Mouse (Mus musculus) hindbrain, embryonic 16.5 days (tissue): ENCODE measurements at regions not wholly inside any gene's neighbourhood (a gene's known extent, or its start where the extent isn't known, plus 50 kb on each side); places are given as distances from the start of the nearest gene placed in this dataset.

ENCODE experiments used
- ATAC-seq: fragments of 200-750 bp; cut with Nextera tagmentation; 2 replicates; pipeline ENCODE4 v1.8.0; 2017; ENCODE audit warnings: moderate TSS enrichment, moderate library complexity
- H3K27ac ChIP-seq: fragments of 300-500 bp; sonication (generic); 2 replicates; pipeline ENCODE4 v1.5.1; 2014; ENCODE audit warnings: low read depth, mild to moderate bottlenecking, control low read depth, low read length, moderate library complexity
- H3K27me3 ChIP-seq: fragments of 300-500 bp; sonication (generic); replicated peaks from 2 replicates; pipeline ENCODE4 v1.6.1; 2014; ENCODE audit warnings: low read length; ENCODE audit not compliant: control insufficient read depth, insufficient read depth
- H3K36me3 ChIP-seq: fragments of 300-500 bp; sonication (generic); 2 replicates; pipeline ENCODE4 v1.6.1; 2014; ENCODE audit warnings: mild to moderate bottlenecking, low read length, moderate library complexity, mixed read lengths; ENCODE audit not compliant: control insufficient read depth, insufficient read depth
- H3K4me1 ChIP-seq: fragments of 300-500 bp; sonication (generic); 2 replicates; pipeline ENCODE4 v1.6.1; 2014; ENCODE audit warnings: low read depth, low read length; ENCODE audit not compliant: control insufficient read depth, insufficient read depth
- H3K4me2 ChIP-seq: fragments of 300-500 bp; sonication (generic); 2 replicates; pipeline ENCODE4 v1.6.1; 2014; ENCODE audit warnings: mild to moderate bottlenecking, low read length, control low read depth, moderate library complexity
- H3K4me3 ChIP-seq: fragments of 300-500 bp; sonication (generic); 2 replicates; pipeline ENCODE4 v1.5.1; 2014; ENCODE audit warnings: mild to moderate bottlenecking, low read length, control low read depth, moderate library complexity
- H3K9ac ChIP-seq: fragments of 300-500 bp; sonication (generic); 2 replicates; pipeline ENCODE4 v1.6.1; 2014; ENCODE audit warnings: low read depth, mild to moderate bottlenecking, control low read depth, low read length, moderate library complexity
- H3K9me3 ChIP-seq: fragments of 300-500 bp; sonication (generic); 2 replicates; pipeline ENCODE4 v1.6.1; 2014; ENCODE audit warnings: mild to moderate bottlenecking, low read length, moderate library complexity; ENCODE audit not compliant: control insufficient read depth
- WGBS: fragments of 180-500 bp; shearing (Covaris S2); extraction: QIAGEN DNeasy Blood & Tissue Kit; methylation state at CpG from one replicate; pipeline ENCODE4 v1.1.7; 2014; 5-methylcytosine and 5-hydroxymethylcytosine counted together

DNA sequence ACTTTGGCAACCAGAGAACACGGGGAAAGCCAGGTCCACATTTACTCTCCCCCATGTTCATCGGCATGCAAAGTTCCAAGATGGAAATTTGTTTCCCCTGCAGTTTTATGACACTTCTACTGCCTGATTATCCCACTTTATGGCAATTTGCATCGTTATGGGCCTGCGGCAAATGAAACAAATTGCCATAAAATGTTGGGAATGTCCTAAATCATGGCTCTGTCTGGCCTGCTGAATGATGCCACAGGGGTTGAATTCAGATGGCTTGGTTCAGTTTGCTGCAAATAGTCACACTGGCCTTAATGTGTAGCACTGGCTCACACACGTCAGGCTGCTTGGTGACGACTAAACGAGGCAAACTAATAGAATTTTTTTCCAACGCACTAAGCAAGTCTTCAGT lies 393.2 kb downstream of the Psat1 start:
- Histone ChIP-seq H3K4me1 (no peaks in the 10 kb centered on the region), H3K36me3 (no peaks in the 10 kb centered on the region), H3K4me2 (no peak overlapping the region), H3K27me3 (no peaks in the 10 kb centered on the region), H3K4me3 (no peak overlapping the region), H3K9me3 (no peaks in the 10 kb centered on the region), H3K9ac (no peak overlapping the region), H3K27ac (no peak overlapping the region)
- ATAC-seq = 0 out of 2 replicates have a peak, but pooled peaks have one; percentile 48
- WGBS = 73% methylated on average over 8 of the region's 8 CpGs

DNA sequence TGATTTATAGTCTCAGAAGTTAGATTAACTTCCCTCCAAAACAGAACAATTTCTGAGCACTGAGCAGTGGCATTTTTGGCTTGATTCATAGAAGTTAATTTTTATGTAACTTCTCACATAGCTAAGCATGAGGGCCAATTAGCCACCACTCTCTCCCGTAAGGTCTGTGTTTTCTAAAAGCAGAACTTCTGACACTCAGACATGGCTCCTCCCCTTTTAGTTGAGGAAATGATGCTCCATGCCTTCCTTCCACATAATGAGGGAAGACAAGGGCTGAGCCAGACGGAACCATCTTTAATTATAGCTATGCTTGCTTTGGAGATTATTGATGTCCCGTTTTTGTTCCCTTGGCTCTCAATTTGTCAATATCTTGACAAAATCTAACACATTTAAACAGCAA lies 429.3 kb downstream of the Psat1 start:
- Histone ChIP-seq H3K27ac (no peak overlapping the region), H3K36me3 (no peaks in the 10 kb centered on the region), H3K9ac (no peak overlapping the region), H3K4me2 (no peak overlapping the region), H3K4me3 (no peak overlapping the region), H3K9me3 (peaks cover under 1% of the 10 kb centered on the region), H3K4me1 (peaks cover 6% of the 10 kb centered on the region), H3K27me3 (no peaks in the 10 kb centered on the region)
- ATAC-seq = no peak
- WGBS = 80% methylated on average over 3 of the region's 3 CpGs

DNA sequence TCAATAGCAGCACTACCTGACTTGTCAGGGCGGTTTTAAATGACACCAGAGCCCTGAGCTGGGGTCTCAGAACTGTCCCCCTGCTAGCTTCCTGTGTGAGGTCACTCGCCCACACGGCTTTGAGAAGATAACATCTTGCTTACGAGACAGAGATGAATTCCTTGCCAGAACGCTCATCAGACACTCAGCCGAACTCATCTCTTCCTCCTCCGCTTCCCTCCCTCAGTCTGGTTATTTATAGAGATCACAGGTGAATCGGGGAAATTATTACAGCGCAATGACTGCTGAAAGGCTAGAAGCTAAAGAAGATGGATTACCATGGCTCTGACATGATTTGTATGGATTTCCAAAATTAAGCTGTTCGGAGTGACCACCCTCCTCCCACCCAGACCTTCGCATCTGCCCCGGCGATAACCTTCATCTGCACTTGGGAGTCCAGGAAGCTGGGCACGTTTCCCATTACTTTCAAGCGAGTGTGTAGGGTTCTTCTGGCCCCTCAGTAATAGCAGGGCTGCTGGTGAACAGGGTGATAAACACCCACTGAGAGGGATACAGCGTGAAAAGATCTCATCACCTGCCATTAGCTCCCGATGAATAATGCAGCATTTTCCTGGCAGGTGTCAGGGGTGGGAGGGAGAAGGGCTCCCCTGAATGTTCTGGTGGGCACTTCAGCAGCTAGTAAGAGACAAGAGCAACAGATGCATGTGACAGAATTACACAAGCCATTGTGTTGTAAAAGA lies 430.4 kb downstream of the Psat1 start:
- H3K27ac ChIP-seq = no peak overlapping the region
- no peaks in the 10 kb centered on the region for H3K36me3 ChIP-seq
- peak overlapping the region; percentile 23 for H3K4me3 ChIP-seq
- H3K4me1 ChIP-seq = peaks cover 6% of the 10 kb centered on the region
- H3K27me3 ChIP-seq = no peaks in the 10 kb centered on the region
- WGBS = 29% methylated on average over 17 of the region's 17 CpGs
- peak overlapping the region; percentile 52 for H3K4me2 ChIP-seq
- ATAC-seq = peak; percentile 64
- no peaks in the 10 kb centered on the region for H3K9me3 ChIP-seq
- H3K9ac ChIP-seq = peak overlapping the region; percentile 31; the same call in 1 of the 2 replicates

DNA sequence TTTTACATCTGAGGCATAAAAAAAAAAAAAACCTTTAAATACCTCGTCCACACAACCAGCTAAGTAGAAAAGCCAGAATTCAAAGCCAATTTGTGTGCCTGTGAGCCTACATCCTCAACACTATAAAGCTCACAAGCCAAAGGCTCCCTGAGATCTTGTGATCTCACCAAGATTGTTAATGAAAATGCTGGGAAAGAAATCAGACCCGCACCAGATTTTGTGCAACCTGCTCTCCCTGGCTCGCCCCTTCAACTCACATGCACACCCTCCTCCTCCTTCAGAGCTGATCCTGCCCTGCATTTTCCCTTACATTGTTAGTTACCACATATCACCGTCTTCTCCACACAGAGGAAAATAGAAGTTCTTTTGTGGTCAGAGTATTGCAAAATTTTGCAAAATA lies 433.9 kb downstream of the Psat1 start:
- WGBS = 83% methylated on average over 4 of the region's 4 CpGs
- no peaks in the 10 kb centered on the region for H3K27me3 ChIP-seq
- H3K4me2 ChIP-seq = no peak overlapping the region
- H3K9ac ChIP-seq = no peak overlapping the region
- H3K4me3 ChIP-seq = no peak overlapping the region
- H3K36me3 ChIP-seq = no peaks in the 10 kb centered on the region
- H3K27ac ChIP-seq = no peak overlapping the region
- no peaks in the 10 kb centered on the region for H3K9me3 ChIP-seq
- peaks cover 6% of the 10 kb centered on the region for H3K4me1 ChIP-seq
- ATAC-seq = no peak

DNA sequence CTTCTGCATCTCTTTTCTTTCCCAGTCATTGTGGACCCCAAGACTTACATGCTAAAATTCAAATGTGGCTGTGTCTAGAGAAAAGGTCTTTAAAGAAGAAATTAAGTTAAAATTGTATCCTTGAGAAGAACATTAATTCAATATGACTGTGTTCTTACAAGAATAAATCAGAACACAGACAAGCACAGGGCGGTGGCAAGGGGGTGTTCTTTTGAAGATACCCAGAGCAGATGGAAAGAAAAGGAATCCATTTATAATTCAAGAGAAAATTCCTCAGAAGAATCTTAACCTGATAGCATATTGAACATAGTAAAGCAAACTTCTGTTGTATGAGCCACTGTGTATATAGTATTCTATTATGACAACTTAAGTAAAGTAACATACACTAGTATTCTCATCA lies 436.7 kb downstream of the Psat1 start:
- Histone ChIP-seq H3K9ac (no peak overlapping the region), H3K36me3 (no peaks in the 10 kb centered on the region), H3K4me1 (no peaks in the 10 kb centered on the region), H3K4me3 (no peak overlapping the region), H3K27ac (no peak overlapping the region), H3K4me2 (no peak overlapping the region), H3K27me3 (no peaks in the 10 kb centered on the region), H3K9me3 (no peaks in the 10 kb centered on the region)
- no peak for ATAC-seq
- 95% methylated on average over 1 of the region's 1 CpGs for WGBS

DNA sequence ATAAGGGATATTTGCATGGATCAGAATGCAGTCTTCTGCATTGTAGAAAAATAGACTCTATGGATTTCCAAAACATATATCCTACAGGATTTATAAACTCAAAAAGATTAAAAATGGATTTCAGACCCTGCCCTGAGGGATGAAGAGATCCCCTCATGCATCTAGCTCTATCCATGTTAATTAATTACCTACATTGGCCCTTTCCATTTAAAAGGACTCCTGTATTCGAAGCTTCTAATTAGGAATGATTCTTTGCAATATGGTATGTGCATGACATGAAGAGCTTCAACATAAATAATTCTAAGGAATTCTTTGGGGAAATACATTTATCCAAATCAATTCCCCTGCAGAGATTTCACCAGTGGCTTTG lies 444.2 kb downstream of the Psat1 start:
- whole genome bisulfite sequencing = 33% methylated on average over 1 of the region's 1 CpGs

DNA sequence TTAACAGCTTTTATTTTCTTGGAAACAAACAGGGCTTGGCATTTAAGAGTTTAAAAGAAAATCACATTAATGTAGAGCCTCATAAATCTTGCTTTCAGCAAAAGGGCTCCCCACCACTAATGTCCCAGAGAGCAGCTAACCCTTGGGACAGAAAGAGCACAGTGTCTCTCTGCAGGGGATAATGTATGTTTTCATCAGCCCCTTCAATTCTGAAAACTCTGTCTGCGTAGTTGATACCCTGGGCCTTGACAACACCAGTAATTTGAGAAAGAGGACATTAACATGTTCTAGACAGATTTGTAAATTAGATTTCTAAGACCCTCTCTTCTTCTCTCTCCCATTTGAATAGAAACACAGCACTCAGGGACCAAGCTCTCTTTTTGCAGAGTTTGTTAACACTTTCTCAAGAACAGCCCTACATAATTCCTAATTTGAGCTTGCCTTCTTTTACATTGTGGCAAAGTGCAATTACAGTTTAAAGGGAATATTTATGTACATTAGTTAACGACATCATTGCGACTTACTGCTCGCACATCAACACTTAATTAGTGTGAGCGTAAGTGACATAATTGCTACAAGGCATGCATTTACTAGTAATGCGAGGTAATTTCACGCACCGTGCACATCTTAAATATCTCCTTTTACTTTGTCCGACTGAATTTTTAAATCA lies 444.7 kb downstream of the Psat1 start:
- ATAC-seq = no peak
- H3K4me1 ChIP-seq = no peaks in the 10 kb centered on the region
- no peak overlapping the region for H3K4me2 ChIP-seq
- H3K27ac ChIP-seq = no peak overlapping the region
- 37% methylated on average over 9 of the region's 9 CpGs for WGBS
- H3K36me3 ChIP-seq = no peaks in the 10 kb centered on the region
- H3K27me3 ChIP-seq = 0 out of 2 replicates have a peak, but pooled peaks cover 2% of the 10 kb centered on the region
- no peak overlapping the region for H3K9ac ChIP-seq
- no peaks in the 10 kb centered on the region for H3K9me3 ChIP-seq
- H3K4me3 ChIP-seq = no peak overlapping the region

More for the DNA sequence above, 444.2 kb downstream of the Psat1 start:
- Histone ChIP-seq H3K4me3 (no peak overlapping the region), H3K4me1 (no peaks in the 10 kb centered on the region), H3K4me2 (no peak overlapping the region), H3K9ac (no peak overlapping the region), H3K36me3 (no peaks in the 10 kb centered on the region), H3K9me3 (no peaks in the 10 kb centered on the region), H3K27ac (no peak overlapping the region), H3K27me3 (0 out of 2 replicates have a peak, but pooled peaks cover 2% of the 10 kb centered on the region)
- no peak for ATAC-seq

DNA sequence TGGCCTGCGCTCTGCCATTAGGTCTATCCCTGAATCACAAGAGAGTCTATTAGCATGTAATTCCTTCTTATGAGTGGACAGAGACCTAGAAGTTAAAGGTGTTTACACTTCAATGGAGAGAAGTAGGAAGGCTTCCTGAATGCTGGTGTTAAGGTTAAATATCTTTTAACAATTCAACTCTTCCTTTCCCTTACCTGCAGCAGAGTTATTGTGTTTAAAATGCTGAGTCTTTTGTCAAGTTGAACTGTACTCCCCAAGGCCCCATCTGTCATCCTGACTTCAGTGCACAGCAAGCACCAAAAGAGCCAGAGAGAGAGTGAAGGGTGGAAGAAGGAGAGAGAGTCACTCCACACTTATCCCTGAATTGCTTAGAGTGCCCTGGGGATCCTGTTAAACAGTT lies 451.6 kb downstream of the Psat1 start:
- no peak for ATAC-seq
- 82% methylated on average over 1 of the region's 1 CpGs for WGBS

DNA sequence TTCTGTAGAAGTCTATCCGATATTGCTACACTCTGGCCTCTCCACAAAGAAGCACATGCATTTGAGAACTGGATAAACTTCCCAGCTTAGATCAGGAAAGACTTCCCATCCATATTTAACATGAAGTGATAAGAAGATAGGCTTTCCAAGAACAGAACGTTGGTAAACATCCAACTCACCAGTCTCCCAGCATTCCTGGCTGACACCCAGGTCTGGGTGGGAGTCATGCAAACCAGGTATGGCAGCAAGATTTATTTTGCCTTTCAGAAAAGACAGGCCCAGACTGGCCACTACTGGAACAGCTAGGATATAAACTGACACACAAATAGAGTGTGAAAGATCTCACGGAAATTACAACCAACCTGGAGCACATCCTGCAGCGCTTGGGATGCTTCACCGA lies 459.6 kb downstream of the Psat1 start:
- ATAC-seq = no peak
- Histone ChIP-seq H3K4me2 (no peak overlapping the region), H3K4me3 (no peak overlapping the region), H3K4me1 (no peaks in the 10 kb centered on the region), H3K36me3 (no peaks in the 10 kb centered on the region), H3K27ac (no peak overlapping the region), H3K27me3 (no peaks in the 10 kb centered on the region), H3K9me3 (no peaks in the 10 kb centered on the region), H3K9ac (no peak overlapping the region)
- WGBS = 87% methylated on average over 5 of the region's 5 CpGs

More for the DNA sequence above, 451.6 kb downstream of the Psat1 start:
- Histone ChIP-seq H3K4me1 (no peaks in the 10 kb centered on the region), H3K27ac (no peak overlapping the region), H3K9me3 (no peaks in the 10 kb centered on the region), H3K4me3 (no peak overlapping the region), H3K36me3 (no peaks in the 10 kb centered on the region), H3K9ac (no peak overlapping the region), H3K27me3 (no peaks in the 10 kb centered on the region), H3K4me2 (no peak overlapping the region)
